Mouse (Mus musculus) T-cell, adult 2 months (primary cell): ENCODE data around the gene Cdc42se2.

Experiments
- DNase-seq: peaks from one replicate; pipeline ENCODE4 v3.0.0; 2022; ENCODE audit warnings: low spot score

Gene Cdc42se2

GRCm38 (mm10) chr11:54791458-54791857 lies 4.0 kb upstream of the Cdc42se2 start:
- DNase-seq, result no peak

- peak; percentile 62 for DNase-seq
Observed at GRCm38 (mm10) chr11:54786858-54787487, 502 bp downstream of the Cdc42se2 start.

GRCm38 (mm10) chr11:54785566-54785965 lies 1.9 kb downstream of the Cdc42se2 start:
- DNase-seq, result no peak

- no peak for DNase-seq
Observed at GRCm38 (mm10) chr11:54784436-54784835, 3.0 kb downstream of the Cdc42se2 start.

GRCm38 (mm10) chr11:54782253-54782652 lies 5.2 kb downstream of the Cdc42se2 start:
- no peak for DNase-seq

- no peak for DNase-seq
Observed at GRCm38 (mm10) chr11:54779946-54780345, 7.5 kb downstream of the Cdc42se2 start.

GRCm38 (mm10) chr11:54778131-54778844 lies 9.2 kb downstream of the Cdc42se2 start:
- DNase-seq, result no peak

GRCm38 (mm10) chr11:54777387-54778130 lies 9.9 kb downstream of the Cdc42se2 start:
- DNase-seq, result no peak

GRCm38 (mm10) chr11:54776735-54777333 lies 10.6 kb downstream of the Cdc42se2 start:
- no peak for DNase-seq

GRCm38 (mm10) chr11:54776367-54776701 lies 11.1 kb downstream of the Cdc42se2 start:
- DNase-seq, result no peak

- no peak for DNase-seq
Observed at GRCm38 (mm10) chr11:54775628-54776366, 11.7 kb downstream of the Cdc42se2 start.

GRCm38 (mm10) chr11:54774282-54775078 lies 13.0 kb downstream of the Cdc42se2 start:
- peak; percentile 34 for DNase-seq

GRCm38 (mm10) chr11:54771549-54771948 lies 15.9 kb downstream of the Cdc42se2 start:
- no peak for DNase-seq

- DNase-seq, result no peak
Observed at GRCm38 (mm10) chr11:54769843-54770242, 17.6 kb downstream of the Cdc42se2 start.

GRCm38 (mm10) chr11:54768116-54768690 lies 19.3 kb downstream of the Cdc42se2 start:
- DNase-seq, result no peak

- DNase-seq, result peak; percentile 77
Observed at GRCm38 (mm10) chr11:54764759-54765158, 22.7 kb downstream of the Cdc42se2 start.

- DNase-seq, result peak; percentile 78
Observed at GRCm38 (mm10) chr11:54764026-54764425, 23.4 kb downstream of the Cdc42se2 start.

GRCm38 (mm10) chr11:54762735-54763134 lies 24.7 kb downstream of the Cdc42se2 start:
- no peak for DNase-seq

GRCm38 (mm10) chr11:54757993-54758392 lies 29.5 kb downstream of the Cdc42se2 start:
- no peak for DNase-seq

- no peak for DNase-seq
Observed at GRCm38 (mm10) chr11:54755148-54755664, 32.3 kb downstream of the Cdc42se2 start.
